Mouse (Mus musculus): ENCODE measurements around the gene Fam114a1. TPM values are rescaled to one million over a fixed set of nuclear protein-coding genes. Genes with fewer than 3 reads are reported as not detected.
A peak's percentile ranks its signal among the peaks of the same experiment; 100 is the strongest.

The Fam114a1 gene
- polyA plus RNA-seq, 1 experiment: not detected

DNA sequence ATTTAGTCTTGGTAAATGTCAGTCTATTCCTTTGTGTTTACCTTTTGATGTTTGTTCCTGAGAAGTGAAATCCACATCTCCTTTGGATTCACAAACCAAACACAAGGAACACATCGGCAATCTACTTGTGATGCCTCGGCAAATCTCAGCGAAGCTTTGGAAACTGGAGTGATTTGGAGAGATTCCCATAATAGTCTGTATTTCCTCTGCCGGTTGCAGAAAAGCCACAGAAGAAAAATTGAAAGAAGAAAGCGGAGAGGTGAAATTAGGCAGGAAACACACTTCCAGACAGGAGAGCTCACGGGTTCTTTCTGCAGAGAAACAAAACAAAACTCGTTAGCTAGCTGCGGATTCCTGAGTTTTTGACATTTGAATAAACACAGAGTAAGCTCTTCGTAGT, 110.0 kb downstream of the Fam114a1 start:
- H3K27ac ChIP-seq (ENCODE audit: insufficient read depth, low read depth, low read length): peak overlapping the region; percentile 50; the same call in 1 of the 2 replicates
- peaks cover 3% of the 10 kb centered on the region; the same call in 1 of the 2 replicates for H3K4me1 ChIP-seq (ENCODE audit: control insufficient read depth, insufficient read depth, low read length)
- peak overlapping the region; percentile 28; the same call in 1 of the 2 replicates for H3K4me3 ChIP-seq (ENCODE audit: insufficient read depth, low read depth, low read length)
- no peak for TF ChIP-seq CTCF (IDR thresholded peaks at IDR 0.05; ENCODE audit: insufficient read depth, low read depth, low read length)
- TF ChIP-seq POLR2A (IDR thresholded peaks at IDR 0.05; ENCODE audit: insufficient read depth, low read depth, low read length): no peak
- WGBS: 8% methylated on average over 9 of the region's 9 CpGs

DNA sequence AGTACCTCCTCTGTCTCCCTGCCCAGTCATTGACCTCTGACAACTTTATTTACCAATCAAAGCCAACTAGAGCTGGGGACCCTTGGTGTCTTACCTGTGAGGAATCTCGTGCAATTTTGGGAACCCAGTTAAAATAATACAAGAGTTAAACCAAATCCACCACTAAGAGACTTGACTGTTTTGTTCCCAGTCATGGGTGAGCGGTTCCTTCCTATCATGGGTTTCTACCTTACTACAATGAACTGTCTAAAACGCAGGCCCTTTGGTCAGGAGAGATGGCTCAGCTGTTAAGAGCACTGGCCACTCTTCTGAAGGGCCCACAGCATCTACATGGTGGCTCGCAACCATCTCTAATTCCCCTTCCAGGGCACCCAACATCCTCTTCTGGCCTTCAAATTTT, 112.0 kb downstream of the Fam114a1 start:
- no peak overlapping the region for H3K4me3 ChIP-seq (ENCODE audit: insufficient read depth, low read depth, low read length)
- peaks cover 3% of the 10 kb centered on the region; the same call in 1 of the 2 replicates for H3K4me1 ChIP-seq (ENCODE audit: control insufficient read depth, insufficient read depth, low read length)
- no peak overlapping the region for H3K27ac ChIP-seq (ENCODE audit: insufficient read depth, low read depth, low read length)
- 81% methylated on average over 4 of the region's 4 CpGs for WGBS
- TF ChIP-seq CTCF (IDR thresholded peaks at IDR 0.05; ENCODE audit: insufficient read depth, low read depth, low read length) (no peak), POLR2A (IDR thresholded peaks at IDR 0.05; ENCODE audit: insufficient read depth, low read depth, low read length) (no peak)

DNA sequence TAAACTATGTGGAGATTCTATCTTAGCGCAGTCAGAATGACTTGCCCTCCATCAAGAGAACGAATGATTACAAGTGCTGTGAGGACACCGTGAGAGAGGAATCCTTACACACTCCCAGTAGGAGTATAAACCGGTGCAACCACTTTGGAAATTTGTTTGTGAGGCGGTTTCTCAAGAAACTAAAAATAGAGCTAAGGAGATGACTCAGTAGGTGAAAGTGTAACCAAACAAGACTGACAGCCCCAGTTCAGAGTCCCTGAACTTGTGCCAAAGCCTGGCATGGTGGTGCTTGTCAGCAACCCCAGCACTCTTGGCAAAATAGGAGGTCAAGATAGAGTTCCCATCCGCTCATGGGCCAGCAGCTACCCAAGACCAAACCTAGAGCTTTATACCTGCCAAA, 116.7 kb downstream of the Fam114a1 start:
- H3K4me1 ChIP-seq (ENCODE audit: control insufficient read depth, insufficient read depth, low read length): no peaks in the 10 kb centered on the region
- WGBS: 61% methylated on average over 6 of the region's 6 CpGs
- TF ChIP-seq CTCF (IDR thresholded peaks at IDR 0.05; ENCODE audit: insufficient read depth, low read depth, low read length) (no peak), POLR2A (IDR thresholded peaks at IDR 0.05; ENCODE audit: insufficient read depth, low read depth, low read length) (no peak)
- no peak overlapping the region for H3K27ac ChIP-seq (ENCODE audit: insufficient read depth, low read depth, low read length)
- H3K4me3 ChIP-seq (ENCODE audit: insufficient read depth, low read depth, low read length): no peak overlapping the region

DNA sequence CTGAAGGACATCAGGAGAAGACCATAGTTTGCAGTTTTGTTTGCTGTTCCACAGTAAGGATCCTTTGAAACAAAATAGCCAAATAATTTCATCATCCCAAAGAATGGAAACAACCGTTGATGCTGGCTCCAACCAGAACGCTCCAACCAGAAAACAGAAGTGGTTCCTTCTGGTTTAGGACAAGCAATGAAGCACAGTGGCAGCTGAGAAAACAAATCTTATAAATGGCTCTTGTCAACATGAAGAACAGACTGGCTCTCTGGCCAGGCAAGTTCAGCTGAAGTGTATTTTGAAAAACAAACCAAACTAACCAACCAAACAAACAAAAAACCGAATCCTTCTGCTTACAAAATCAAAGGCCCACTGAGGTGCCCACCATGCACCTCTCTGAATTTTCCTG, 119.8 kb downstream of the Fam114a1 start:
- 70% methylated on average over 3 of the region's 3 CpGs for WGBS
- H3K4me1 ChIP-seq (ENCODE audit: control insufficient read depth, insufficient read depth, low read length): no peaks in the 10 kb centered on the region
- TF ChIP-seq CTCF (IDR thresholded peaks at IDR 0.05; ENCODE audit: insufficient read depth, low read depth, low read length): no peak
- TF ChIP-seq POLR2A (IDR thresholded peaks at IDR 0.05; ENCODE audit: insufficient read depth, low read depth, low read length): no peak
- H3K27ac ChIP-seq (ENCODE audit: insufficient read depth, low read depth, low read length): no peak overlapping the region
- no peak overlapping the region for H3K4me3 ChIP-seq (ENCODE audit: insufficient read depth, low read depth, low read length)

DNA sequence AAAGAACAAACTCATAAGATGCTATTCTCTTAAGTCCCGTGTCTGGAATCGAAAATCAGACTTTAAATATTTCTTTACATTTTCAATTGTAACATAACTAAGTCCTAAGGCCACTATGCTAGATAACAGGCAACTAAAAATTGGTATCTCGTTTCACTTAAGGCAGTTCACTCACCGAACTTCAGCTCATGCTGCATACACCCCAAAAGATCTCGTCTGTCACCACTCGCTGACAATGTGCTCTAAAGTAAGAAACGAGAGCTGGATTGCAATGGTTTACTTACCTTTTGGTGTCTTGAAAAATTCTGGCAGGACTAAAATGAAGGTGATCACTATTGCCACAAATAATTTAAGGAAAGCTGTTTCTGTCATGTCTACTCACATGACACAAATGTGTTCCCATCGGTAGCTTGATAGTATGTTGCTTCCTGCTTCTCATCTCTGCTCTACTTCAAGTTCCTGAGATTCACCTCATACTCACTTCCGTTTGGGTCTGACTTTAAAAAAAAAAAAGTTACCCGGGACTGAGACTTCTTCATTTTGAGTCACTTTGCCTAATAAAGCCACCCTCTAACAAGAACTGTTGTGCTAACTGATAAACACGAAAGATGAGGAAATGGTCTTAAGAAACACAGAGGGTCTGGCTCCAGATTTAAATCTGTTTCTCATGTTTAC, 121.5 kb downstream of the Fam114a1 start:
- no peak for TF ChIP-seq POLR2A (IDR thresholded peaks at IDR 0.05; ENCODE audit: insufficient read depth, low read depth, low read length)
- TF ChIP-seq CTCF (IDR thresholded peaks at IDR 0.05; ENCODE audit: insufficient read depth, low read depth, low read length): no peak
- 84% methylated on average over 11 of the region's 11 CpGs for WGBS
- Histone ChIP-seq H3K4me3 (ENCODE audit: insufficient read depth, low read depth, low read length) (no peak overlapping the region), H3K4me1 (ENCODE audit: control insufficient read depth, insufficient read depth, low read length) (no peaks in the 10 kb centered on the region), H3K27ac (ENCODE audit: insufficient read depth, low read depth, low read length) (no peak overlapping the region)

Other genes starting within 250 kb of the Fam114a1 start
- not detected in 2 replicates for gene Klf3, start 166.7 kb upstream of the Fam114a1 start, polyA plus RNA-seq (2012; ENCODE audit: insufficient read depth, insufficient read length, low replicate concordance, missing spikeins)
- gene Tlr1, start 36.5 kb upstream of the Fam114a1 start, polyA plus RNA-seq (2012; ENCODE audit: insufficient read depth, insufficient read length, low replicate concordance, missing spikeins): not detected in 2 replicates
- not detected in 2 replicates for gene Tlr6, start 10.0 kb upstream of the Fam114a1 start, polyA plus RNA-seq (2012; ENCODE audit: insufficient read depth, insufficient read length, low replicate concordance, missing spikeins)
- gene Tmem156, start 122.1 kb downstream of the Fam114a1 start, polyA plus RNA-seq (2012; ENCODE audit: insufficient read depth, insufficient read length, low replicate concordance, missing spikeins): not detected in 2 replicates
- not detected in 2 replicates for gene Klhl5, start 137.5 kb downstream of the Fam114a1 start, polyA plus RNA-seq (2012; ENCODE audit: insufficient read depth, insufficient read length, low replicate concordance, missing spikeins)
- gene Wdr19, start 229.6 kb downstream of the Fam114a1 start, polyA plus RNA-seq (2012; ENCODE audit: insufficient read depth, insufficient read length, low replicate concordance, missing spikeins): not detected in 2 replicates